Mouse (Mus musculus): ENCODE data around the gene Asb10.
A peak's percentile ranks its signal among the peaks of the same experiment; 100 is the strongest.
"Not testable (repeated sequence)": the region's sequence is repeated elsewhere in the genome, so short reads cannot be mapped to it uniquely, and the experiment has no call there.

Gene Asb10

GRCm38 (mm10) chr5:24540387-24541143 lies at the start of gene Asb10:
TSS of gene Asb10 (minus strand) at chr5:24540978.
- no peak for DNase-seq

GRCm38 (mm10) chr5:24589511-24590500 lies 49.0 kb upstream of the Asb10 start:
- no peak for DNase-seq

DNA sequence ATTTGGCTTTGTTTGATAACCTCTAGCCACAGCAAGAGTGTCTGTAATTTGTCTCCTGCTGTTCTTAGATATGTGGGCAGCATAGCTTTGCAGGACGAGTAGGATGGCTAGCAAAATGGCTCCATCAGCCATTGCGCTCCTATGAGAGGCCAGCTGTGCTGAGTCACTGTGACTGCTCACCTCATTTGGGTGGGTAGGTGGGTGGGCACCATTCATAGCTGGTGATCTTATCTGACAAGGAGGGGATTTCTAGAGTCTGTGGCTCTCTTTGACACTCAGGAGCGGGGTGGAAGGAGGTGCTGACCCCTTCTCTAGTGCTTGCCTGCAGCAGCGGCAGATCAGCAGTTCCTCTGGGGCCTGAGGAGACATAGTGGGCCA lies 46.4 kb upstream of the Asb10 start:
- DNase-seq, result no peak

DNA sequence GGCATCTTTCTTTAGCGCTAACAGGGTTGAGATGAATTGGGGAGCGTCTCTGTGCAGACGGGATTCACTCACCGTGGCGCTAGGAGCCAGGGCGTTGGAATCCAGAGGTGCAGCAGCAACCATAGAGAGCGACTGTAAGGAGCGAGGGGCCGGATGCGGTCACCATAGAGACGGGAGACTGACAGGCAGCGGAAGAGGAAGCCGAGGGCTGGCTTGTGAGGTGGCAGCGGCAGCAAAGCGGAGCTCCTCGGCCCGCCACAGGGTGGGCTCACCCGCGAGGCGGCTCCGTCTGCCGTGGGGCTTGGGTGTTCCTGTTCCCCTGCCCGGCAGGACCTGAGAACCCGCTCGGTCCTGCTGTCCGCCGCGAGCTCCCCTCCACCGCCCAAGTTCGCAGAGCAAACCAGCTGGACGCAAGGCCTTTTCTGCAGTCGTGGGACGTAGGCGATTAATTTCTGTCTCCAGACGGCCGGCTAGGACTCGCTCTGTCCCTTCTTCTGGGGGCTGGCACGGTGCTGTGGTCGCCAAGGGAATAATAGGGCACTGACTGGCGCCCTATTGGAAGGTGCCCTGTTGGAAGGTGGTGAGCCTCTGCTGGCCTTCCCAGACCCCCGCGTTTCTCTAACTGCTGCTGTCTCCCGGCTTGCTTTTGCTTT lies 45.9 kb upstream of the Asb10 start, which contains the start of gene Chpf2:
Gene Chpf2, plus strand, starts transcription at position 195 of the 653 bp plus-strand sequence.
- DNase-seq, result peak; percentile 72

- DNase-seq, result no peak
Observed at GRCm38 (mm10) chr5:24586106-24586505, 45.3 kb upstream of the Asb10 start.

DNA sequence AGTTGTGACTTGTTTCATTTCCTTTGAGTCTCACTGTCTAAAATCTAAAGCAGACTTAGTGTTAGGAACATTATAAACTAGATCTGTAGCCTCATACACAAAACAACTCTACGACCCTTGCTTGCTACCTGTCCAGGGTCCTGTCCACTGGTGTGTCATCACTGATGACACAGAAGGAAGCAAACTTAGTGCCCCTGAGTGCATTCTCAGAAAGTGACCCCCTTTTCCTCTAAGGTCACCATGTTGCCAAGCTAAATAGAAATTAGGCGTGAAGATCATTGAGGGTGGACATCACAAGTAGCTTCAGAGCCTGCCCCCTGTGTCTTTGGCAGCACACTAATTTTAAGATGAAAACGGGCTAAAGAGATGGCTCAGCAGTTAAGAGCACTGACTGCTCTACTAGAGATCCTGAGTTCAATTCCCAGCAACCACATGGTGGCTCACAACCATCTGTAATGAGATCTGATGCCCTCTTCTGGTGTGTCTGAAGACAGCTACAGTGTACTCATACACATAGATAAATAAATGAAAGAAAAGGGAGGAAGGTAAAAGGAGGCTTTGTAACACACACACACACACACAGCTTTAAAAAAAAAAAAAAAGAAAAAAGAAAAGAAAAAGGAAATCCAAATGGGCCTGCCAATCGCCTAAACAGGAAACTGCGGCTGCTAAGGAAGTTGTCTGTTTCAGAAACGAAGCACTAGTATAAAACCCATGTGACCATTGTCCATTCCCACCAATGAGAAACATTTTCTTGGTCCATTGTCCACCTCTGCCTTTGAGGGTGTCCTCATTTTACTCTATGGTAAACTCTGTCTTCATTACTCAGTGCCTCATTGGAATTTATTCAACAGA lies 37.6 kb upstream of the Asb10 start:
- peak; percentile 51 for DNase-seq

- peak; percentile 100 for DNase-seq
Observed at GRCm38 (mm10) chr5:24577183-24577929, 36.6 kb upstream of the Asb10 start, which contains the start of gene Abcf2. TSS of gene Abcf2 (minus strand) at chr5:24577467.

DNA sequence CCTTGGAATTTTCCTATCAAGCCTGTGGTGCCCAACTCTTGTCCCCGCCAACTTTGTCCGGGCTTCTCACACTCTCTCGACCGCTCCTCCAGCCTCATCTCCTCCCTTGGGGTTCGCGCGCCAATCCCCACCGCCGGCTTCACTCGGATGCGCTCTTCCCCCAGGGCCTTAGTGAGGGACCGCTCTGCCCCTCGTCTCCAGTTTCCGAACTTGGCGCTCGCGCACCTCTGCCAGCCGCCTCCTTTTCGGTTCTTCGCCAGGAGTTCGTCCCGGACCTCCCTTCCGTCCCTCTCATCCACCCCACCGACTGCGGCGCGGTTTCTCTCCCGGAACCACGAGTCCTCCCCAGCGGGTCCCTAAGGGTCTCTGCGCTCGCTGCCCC lies 36.0 kb upstream of the Asb10 start:
- DNase-seq, result no peak

GRCm38 (mm10) chr5:24575948-24576347 lies 35.2 kb upstream of the Asb10 start:
- no peak for DNase-seq

GRCm38 (mm10) chr5:24556709-24557108 lies 15.9 kb upstream of the Asb10 start, which contains the start of gene 4931409K22Rik:
TSS of gene 4931409K22Rik (minus strand) at chr5:24556809.
- no peak for DNase-seq

DNA sequence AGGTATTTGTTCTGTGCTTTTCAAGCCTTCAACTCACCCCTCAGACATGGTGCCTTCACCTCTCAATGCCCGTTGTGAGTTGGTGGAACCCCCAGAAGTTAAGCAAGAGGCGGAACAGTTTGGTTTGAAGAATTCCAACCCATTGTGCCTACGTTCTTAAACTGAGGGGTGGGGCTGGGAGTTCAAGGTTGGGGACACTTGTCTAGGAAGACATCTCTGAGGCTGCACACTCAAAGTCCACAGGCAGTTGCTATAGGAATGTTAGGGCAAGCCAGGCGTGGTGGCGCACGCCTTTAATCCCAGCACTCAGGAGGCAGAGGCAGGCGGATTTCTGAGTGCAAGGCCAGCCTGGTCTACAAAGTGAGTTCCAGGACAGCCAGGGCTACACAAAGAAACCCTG lies 14.6 kb upstream of the Asb10 start:
- not testable (repeated sequence) for DNase-seq

GRCm38 (mm10) chr5:24553621-24554244 lies 13.0 kb upstream of the Asb10 start:
- no peak for DNase-seq

GRCm38 (mm10) chr5:24551317-24551688 lies 10.5 kb upstream of the Asb10 start:
- no peak for DNase-seq

DNA sequence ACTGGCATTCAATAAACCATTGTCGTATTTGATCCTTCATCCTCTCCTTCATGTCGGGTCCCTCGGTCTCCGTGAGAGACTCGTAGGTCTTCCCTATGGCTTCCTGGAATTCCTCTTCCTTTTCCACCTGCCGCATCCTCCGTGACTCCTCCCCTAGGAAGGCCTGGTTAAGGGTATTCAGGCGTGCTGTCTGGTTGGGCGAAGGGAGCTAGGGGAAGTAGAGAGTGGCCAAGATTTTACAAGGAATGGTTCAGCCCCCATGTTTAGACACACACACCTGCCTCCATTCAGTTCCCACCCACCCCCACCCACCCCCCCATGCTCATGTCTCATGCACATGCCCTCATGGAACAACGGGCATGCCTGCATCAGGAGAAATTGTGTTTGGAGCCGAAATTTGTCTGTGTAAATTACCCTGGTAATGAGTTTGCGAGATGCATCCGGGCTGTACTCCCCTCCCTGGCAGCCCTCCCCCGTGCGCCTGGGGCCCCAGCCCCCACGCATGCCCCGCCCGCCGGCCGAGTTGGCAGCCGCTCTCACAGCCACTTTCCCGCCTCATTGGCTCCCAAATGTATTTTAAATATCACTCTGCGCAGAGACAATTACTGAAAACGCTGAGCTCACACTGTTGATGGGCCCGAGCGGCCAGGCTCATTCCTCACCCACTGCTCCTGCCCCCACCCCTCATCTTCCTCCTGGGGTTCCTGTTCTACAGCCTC lies 10.0 kb upstream of the Asb10 start:
- DNase-seq, result no peak

DNA sequence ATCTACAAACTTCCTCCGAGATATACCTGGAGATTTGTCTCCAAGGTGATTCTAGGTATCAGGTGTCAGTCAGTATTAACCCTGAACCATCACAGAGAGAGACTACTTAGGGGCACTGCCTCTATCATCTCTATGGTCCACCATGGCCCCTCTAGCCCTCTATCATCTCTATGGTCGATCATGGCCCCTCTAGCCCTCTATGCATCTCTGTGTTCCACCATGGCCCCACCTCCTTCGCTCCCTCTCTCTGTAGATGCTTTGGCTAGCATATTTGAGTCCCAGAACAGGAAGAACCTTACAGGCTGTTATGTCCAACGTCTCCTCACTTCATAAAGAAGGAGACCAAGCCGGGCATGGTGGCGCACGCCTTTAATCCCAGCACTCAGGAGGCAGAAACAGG lies 1.9 kb upstream of the Asb10 start:
- DNase-seq, result no peak

GRCm38 (mm10) chr5:24541144-24541569 lies 379 bp upstream of the Asb10 start:
- DNase-seq, result no peak

DNA sequence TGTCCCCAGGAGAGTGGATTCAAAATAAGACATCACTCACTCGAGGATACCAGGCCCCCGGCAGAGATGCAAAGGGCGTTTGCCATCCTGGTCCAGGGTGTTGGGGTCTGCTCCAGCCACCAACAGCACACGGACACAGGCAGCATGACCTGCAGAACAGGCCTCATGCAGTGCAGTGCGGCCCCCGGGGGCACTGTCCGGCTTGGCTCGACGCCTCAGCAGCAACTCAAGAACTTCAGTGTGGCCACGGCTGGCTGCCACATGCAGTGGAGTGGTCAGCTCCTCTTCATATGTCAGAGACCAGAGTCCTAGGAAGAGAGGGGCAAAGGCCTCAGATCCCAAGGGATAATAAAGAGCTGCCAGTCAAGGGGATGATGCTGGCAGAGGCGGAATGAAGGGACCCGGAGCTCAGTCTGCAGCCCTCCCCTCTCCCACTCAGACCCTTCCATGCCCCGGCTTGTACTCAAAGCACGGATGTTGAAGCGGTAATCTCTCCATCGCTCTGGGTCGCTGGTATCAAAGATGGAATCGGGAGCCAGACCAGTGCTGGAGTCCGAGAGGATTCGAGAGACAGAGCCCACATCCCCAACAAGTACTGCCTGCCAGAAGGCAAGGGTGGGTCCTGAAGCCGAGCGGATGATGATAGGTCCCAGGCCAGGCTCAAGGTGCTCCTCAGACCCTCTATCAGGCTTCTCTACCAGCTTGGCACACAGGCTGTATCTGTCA lies 1.0 kb downstream of the Asb10 start:
- DNase-seq, result no peak

DNA sequence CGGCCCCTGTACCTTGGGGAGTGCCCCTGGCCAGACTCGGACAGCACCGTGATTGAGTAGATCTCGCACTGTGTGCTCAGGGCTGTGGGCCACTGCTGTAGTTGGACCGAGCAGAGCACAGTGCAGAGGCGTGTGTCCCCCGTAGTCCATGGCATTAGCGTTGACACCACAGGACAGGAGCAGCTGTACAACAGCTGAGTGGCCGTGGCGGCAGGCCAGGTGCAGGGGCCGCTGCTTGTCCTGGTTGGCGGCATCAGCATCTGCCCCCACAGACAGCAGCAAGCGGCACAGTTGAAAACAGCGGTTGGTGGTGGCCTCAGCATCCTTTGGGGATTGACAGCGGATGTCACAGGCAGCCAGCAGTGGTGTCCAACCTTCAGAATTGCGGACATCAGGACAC lies 3.2 kb downstream of the Asb10 start:
- DNase-seq, result no peak

GRCm38 (mm10) chr5:24536511-24536910 lies 4.3 kb downstream of the Asb10 start:
- DNase-seq, result no peak

All from cerebellum, adult 9-10 months (tissue).